Mouse (Mus musculus): ENCODE data around the gene Slc16a14. TPM values are rescaled to one million over a fixed set of nuclear protein-coding genes. Genes with fewer than 3 reads are reported as not detected.

Slc16a14 gene
- polyA plus RNA-seq, 1 experiment: not detected

DNA sequence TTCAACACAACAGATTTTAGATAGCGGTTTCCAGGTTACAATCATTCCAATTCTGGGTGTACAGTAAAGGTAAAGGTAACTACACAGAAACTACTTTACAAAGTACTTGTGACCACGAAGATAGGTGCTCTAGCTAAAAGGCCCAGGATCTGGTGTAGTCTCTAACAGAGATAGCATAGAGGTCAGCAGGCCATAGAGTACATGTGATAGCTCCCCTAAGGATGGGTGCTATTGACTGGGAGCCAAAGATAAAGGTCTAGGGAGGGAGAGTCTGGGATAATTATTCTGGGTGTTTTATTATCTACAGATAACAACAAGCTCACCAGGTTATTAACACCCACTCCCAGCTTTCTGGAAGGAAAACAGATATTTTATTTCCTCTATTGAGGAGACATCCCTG is 11.5 kb downstream of the Slc16a14 start:
- no peak for TF ChIP-seq GATA1 (IDR thresholded peaks at IDR 0.05; ENCODE audit: low read length)

DNA sequence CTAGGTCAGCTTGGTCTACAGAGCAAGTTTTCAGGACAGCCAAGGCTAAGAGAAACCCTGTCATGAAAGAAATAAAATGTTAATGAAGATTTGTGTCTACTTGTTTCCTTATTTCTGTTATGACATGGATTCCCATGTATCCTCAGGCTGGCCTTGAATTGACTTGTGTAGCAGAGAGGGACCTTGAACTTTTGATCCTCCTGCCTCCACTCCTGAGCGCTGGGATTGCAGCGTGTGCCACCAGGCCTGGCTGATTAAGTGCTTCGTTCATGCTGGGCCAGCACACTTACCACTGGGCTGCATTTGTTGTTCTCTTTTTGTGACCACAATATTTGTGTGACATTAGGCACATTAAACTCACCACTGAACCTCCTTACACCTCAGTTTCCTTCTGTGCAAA is 16.1 kb downstream of the Slc16a14 start:
- TF ChIP-seq GATA1 (IDR thresholded peaks at IDR 0.05; ENCODE audit: low read length): no peak

DNA sequence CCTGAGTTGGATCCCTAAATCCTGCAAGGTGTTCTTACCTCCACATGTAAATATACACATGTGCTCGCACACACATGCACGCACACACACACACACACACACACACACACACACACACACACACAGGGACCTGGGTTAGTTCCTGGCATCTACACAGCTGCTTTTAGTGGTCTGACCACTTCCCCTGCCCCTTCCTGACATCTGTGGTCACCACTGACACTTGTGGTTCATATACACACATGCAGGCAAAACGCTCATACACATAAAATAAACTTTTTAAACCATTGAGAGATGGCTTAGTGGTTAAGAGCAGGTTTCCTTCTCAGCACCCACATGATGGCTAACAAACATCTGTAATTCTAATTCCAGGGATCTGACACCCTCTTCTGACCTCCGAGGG is 19.9 kb downstream of the Slc16a14 start:
- no peak for TF ChIP-seq GATA1 (IDR thresholded peaks at IDR 0.05; ENCODE audit: low read length)

DNA sequence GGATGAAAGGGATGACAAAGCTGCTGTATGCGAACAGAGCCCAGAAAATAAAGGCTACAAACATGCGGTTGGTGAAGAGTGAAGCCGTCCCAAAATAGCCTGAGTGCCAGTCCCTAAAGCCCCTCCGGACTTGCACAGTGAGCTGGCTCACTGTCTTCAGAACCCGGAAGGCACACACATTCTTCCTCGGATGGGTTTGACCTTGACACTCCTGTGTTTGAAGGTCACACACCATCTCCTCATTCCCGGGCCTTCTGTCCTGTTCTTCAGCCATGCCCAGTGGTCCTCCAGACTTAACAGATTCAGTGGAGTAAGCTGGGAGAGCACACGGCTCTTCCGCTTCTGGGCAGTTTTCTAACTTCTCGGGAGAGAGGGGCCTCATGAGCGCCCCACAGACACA is 22.4 kb downstream of the Slc16a14 start:
- TF ChIP-seq GATA1 (IDR thresholded peaks at IDR 0.05; ENCODE audit: low read length): no peak

DNA sequence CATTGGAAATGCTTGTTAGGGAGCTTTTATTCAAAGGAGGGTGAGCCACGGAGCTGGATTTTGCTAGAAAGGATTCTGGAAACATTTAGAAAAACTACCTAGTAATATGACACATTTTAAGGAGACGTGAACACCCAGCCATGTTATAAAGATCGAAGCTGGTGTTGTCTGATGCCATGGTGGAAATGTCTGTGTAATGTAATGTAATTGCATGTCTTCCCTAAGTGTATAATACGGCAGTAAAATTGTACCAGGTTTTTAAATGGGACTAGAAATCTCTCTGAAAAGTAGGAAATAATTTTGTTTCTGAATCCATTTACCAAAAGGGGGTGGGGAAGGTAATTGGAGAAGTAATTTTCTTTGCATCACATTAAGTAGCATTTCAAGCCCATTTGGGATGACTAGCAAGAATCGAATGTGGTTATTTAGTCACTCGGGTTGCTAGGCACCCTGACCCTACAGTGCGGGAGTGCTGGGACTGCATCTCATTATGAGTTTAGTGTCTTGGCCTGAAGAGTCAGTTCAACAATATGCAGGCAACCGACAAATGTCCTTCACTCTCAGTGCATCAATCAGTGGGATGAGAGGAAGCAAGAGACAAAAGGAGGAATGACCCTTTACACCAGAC is 24.6 kb downstream of the Slc16a14 start:
- TF ChIP-seq GATA1 (IDR thresholded peaks at IDR 0.05; ENCODE audit: low read length): no peak

DNA sequence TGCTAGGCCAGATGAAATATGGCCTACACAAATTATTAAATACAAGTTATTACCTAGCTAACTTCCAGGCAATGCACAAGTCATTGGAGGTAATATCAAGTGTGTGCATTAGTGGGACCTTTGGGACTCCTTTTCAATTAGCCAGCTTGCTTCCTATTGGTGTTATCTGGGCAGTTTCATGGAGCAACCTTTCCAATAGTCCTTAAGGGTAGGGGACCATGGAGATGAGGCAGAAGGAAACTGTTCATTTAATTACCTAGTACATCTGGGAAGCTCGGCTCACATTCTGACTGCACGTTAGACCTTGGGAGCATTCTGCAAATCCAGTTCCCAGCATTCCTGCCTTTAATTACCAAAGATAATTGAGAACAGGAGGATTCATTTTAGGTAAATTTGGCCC is 30.5 kb downstream of the Slc16a14 start:
- no peak for TF ChIP-seq GATA1 (IDR thresholded peaks at IDR 0.05; ENCODE audit: low read length)

DNA sequence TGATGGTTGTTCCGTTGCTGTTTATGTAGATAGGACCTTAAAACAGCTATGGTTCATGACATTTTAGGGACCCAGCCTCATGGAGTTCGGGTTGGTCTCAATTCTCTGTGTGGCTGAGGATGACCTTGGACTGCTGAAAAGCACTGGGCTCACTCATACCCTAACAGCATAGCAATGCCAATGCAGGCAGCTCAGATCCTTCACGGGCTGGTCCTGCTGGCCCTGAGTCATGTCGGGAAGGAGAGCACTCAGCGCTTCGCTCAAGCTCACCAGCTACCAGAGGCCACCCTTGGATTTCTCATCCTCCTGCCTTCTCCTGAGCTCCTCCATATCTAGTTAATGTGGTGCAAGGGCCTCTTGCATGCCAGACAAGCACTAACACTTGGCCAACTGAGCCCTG is 35.8 kb downstream of the Slc16a14 start:
- TF ChIP-seq GATA1 (IDR thresholded peaks at IDR 0.05; ENCODE audit: low read length): no peak

DNA sequence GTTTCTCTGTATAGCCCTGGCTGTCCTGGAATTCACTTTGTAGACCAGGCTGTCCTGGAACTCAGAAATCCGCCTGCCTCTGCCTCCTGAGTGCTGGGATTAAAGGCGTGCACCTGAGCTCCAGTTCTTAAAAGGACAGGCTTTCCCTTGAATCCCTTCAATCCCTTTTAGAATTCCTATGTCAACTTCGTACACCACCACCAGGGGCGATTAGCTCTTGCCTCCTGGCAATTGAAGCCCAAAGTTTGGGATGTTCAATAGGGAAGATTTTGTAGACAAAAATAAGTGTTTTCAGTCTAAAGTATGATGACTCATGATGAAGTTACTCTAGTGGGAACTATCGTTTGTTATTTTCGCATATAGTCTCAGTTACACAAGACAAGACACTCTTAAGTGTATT is 37.6 kb downstream of the Slc16a14 start:
- no peak for TF ChIP-seq GATA1 (IDR thresholded peaks at IDR 0.05; ENCODE audit: low read length)

DNA sequence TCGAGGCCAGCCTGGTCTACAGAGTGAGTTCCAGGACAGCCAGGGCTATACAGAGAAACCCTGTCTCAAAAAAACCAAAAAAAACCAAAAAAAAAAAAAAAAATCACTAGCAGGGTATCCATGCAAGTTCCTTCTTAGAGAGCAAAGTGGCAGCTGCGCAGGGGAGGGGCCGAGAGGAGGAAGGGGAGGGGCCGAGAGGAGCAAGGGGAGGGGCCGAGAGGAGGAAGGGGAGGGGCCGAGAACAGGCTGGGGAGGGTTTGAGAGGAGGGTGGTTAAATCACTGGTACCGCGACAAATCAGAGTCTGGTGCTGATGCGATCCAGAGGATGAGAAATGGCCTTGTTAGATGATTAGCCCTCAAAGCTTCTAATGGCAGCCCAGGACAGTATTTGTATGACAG is 43.2 kb downstream of the Slc16a14 start:
- no peak for TF ChIP-seq GATA1 (IDR thresholded peaks at IDR 0.05; ENCODE audit: low read length)

DNA sequence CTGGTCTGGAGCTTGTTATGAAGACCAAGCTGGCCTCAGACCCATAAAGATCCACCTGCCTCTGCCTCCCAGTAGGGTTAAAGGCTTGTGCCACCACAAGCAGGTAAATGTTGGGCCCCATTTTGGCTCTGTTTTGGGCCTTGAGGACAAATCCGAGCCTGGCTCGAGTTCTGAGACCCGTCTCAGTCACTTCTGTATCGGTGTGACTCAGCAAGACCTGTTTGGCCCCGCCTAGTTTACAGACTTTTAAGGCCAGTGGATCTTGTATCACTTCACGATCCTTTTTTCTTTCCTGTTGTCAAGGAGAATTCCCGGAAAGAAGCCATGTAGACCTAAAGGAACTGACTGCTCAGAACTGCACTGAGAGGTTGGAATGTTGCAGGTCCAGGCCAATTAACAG is 44.4 kb downstream of the Slc16a14 start:
- no peak for TF ChIP-seq GATA1 (IDR thresholded peaks at IDR 0.05; ENCODE audit: low read length)

DNA sequence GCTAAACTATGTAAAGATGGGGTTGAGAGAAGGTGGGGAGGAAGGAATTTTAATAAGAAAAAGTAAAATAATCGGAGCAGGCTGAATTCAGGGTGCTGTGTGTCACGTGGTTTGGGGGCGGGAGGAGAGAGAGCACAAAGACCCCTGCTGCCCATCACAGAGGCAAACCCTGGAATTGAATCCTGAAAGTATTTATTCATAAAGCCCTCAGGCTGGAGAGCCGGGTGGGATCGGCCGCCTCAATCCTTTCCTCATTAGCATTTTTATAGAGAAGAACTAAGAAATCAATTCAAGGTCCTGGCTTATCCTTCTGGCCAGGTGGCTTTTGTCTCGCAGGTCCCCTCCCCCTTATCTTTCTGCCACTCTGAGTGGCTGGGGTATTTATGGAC is 44.9 kb downstream of the Slc16a14 start:
- no peak for TF ChIP-seq GATA1 (IDR thresholded peaks at IDR 0.05; ENCODE audit: low read length)

DNA sequence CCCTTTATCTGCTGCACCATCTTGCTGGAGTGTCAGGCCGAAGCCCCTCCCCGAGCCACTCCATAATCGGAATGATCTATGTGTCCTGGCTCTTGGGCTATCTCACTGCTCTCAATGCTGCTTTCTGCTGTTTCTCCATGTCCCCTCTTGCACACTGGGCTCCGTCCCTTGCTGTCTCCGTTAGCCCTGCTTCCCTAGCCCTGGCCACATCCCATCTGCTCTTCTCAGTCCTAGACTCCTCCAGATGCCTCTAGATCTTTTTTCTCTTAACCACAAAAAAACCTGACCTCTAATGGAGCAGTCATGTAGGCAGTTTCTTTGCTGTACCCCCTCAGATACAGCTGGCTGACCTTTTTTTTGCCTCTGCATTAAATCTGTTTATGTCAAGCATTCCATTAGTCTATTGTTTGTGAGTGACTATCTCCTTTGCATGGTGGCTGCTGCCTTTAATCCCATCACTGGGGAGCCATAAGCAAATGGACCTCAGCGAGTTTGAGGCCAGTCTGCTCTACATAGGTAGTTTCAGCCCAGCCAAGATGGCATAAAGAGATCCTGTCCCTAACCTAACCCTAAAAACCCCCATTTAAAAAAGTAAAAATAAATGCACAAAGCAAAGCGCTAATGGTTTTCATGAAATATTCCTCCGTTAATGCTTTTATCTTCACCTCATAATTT is 45.5 kb downstream of the Slc16a14 start:
- no peak for TF ChIP-seq GATA1 (IDR thresholded peaks at IDR 0.05; ENCODE audit: low read length)

DNA sequence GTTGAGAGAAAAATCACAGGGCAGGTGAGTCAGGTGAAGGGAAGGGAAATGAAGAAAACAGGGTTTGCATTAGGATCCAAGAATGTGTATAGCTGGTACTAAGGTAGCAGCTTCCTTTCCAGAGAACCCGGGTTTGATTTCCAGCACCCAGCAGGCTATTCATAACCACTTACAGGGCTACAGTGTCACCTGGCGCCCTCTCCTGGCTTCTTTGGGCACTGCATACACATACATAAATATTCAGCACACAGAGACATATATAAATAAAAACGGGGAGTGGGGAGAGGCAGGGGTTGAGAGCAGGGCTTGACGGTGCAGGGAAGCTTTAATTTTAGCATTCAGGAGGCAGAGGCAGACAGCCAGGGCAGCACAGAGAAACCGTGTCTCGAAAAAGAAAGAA is 49.0 kb downstream of the Slc16a14 start:
- TF ChIP-seq GATA1 (IDR thresholded peaks at IDR 0.05; ENCODE audit: low read length): no peak

DNA sequence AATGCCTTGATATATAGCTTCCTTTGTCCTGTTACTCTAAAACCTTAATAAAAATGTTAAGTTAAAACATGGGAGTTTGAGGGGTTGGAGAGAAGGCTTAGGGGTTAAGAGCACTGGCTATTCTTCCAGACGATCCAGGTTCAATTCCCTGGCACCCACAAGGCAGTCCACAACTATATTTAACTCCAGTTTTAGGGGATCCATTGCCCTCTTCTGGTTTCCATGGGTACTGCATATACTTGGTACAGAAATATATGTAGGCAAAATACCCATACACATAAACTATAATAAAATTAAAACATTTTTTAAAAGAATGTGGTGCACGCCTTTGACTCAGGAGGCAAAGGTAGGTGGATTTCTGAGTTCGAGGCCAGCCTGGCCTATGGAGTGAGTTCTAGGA is 49.8 kb downstream of the Slc16a14 start:
- no peak for TF ChIP-seq GATA1 (IDR thresholded peaks at IDR 0.05; ENCODE audit: low read length)

DNA sequence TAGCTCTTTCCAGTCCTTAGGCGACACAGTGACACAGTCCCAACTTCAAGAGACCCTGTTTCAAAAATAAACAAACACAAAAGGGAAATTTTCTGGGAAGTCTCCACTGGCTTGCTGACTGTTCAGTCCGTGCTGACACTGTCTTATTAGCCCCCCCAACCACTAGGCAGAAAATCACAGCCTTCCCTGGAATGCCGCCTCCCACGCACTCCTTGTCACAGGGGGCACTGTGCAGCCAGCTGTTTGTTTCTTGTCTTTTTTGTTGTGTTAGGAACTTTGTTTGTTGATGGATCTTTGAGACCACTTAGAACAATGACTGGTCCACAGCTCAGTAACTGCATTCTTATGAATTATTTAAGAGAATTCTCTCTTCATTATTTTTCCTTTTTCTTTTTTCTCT is 51.0 kb downstream of the Slc16a14 start:
- no peak for TF ChIP-seq GATA1 (IDR thresholded peaks at IDR 0.05; ENCODE audit: low read length)

DNA sequence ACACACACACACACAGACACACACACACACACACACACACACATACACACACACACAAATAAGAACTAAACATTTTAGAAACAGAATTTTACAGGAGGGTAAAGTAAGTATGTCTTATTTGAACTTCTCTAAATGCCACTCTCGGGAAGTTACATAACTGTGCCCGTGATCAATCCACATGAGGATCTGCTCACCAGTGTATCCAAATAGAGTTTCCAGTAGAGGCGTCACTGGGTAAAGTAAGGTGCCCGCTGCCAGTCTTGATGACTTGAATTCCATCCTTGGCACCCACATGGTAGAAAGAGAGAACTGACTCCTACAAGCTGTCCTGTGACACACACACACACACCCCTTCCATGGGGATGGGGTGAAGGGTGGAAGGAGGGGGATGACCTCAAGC is 52.0 kb downstream of the Slc16a14 start:
- no peak for TF ChIP-seq GATA1 (IDR thresholded peaks at IDR 0.05; ENCODE audit: low read length)

DNA sequence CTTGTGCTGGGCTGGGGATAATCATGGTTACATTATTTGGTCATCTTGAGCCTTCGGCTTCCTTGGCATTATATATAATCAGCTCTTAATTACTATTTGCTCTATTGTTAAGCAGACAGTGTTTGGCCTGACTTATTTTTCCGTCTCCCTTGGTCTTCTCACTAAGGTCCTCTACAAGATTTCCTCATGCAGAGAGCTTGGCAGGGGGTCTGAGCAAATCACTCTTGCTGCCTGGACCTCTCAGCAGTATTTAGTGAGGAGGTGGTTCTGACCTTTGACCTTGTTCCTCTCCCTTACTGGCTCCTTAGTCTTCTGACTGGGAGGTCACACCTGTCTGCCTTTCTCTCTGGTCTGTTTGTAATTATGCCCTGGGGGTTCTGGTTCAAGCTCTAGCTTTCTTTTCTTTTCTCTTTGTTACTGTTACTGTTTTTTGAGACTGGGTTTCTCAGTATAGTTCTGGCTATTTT is 52.8 kb downstream of the Slc16a14 start:
- no peak for TF ChIP-seq GATA1 (IDR thresholded peaks at IDR 0.05; ENCODE audit: low read length)
